Mouse (Mus musculus) layer of hippocampus, adult 2 months (tissue): Measurements from ENCODE around the gene Drd4. TPM values are rescaled to one million over a fixed set of nuclear protein-coding genes. Genes with fewer than 3 reads are reported as not detected.

Experiments
- DNase-seq, 2 experiments: peaks; one replicate each; pipeline ENCODE4 v3.0.0; 2022; ENCODE audit warnings: low spot score in 2 of 2
- H3K27ac ChIP-seq: fragments of 200-600 bp; 2 replicates; pipeline ENCODE4 v1.8.1; 2022
- H3K4me3 ChIP-seq: fragments of 200-600 bp; 2 replicates; pipeline ENCODE4 v1.8.1; 2022; ENCODE audit warnings: mild to moderate bottlenecking
- CTCF ChIP-seq: fragments of 200-600 bp; conservative IDR thresholded peaks from 2 replicates; pipeline ENCODE4 v1.8.1; 2022; ENCODE audit warnings: antibody characterized with exemption, mild to moderate bottlenecking, moderate library complexity
- total RNA-seq, 2 experiments: library from RNA; stranded (reverse); gene quantifications; 2 replicates each; pipeline ENCODE4 v1.2.3; 2021

The Drd4 gene
- total RNA-seq, 2 experiments from 2014 or later, result 0.20 to 0.23 TPM

- no peak for DNase-seq
- no peak for TF ChIP-seq CTCF
- H3K4me3 ChIP-seq, result no peak overlapping the region
- H3K27ac ChIP-seq, result no peak overlapping the region
Measured at GRCm38 (mm10) chr7:141299175-141299574, 7.4 kb downstream of the Drd4 start.

DNA sequence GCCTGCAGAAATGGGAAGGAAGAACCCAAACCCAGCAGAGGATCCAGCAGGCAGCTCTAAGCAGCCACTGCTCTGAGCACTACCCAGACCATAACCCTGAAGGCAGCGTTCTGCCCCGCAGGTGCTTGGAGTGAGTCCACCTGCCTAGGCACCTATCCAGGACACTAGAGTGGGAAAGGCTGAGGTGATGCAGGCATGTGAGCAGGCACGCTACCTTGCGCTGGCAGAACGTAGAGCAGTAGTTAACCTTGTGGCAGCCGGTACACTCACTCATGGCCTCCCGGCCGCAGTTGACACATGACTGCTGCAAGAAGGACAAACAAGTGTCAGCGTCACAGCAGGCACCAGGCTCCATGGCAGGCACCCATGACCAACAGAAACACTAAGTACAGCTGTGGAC lies 9.6 kb downstream of the Drd4 start:
- no peak overlapping the region for H3K4me3 ChIP-seq
- no peak for TF ChIP-seq CTCF
- no peak overlapping the region for H3K27ac ChIP-seq
- no peak for DNase-seq

GRCm38 (mm10) chr7:141302702-141303268 lies 11.0 kb downstream of the Drd4 start:
- Histone ChIP-seq H3K27ac (no peak overlapping the region), H3K4me3 (no peak overlapping the region)
- no peak for TF ChIP-seq CTCF
- no peak for DNase-seq

DNA sequence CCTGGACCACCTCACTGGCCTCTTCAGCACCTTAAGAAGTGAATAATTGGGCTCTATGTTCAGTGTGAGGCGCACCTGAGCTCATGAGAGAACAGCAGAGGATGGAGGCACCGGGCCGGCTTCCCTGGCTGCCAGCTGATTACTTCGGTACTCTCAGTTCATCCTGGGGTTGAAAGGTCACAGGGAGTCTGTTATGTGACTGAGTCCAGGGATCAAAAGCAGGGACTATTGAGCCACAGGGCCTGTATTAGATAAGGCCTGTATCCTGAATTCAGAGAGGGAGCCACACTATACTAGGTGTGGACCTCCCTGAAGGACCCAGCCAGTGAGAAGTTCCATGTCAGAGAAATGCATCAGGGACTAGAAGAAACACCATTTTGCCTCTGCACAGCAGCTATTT lies 12.7 kb downstream of the Drd4 start:
- H3K27ac ChIP-seq, result no peak overlapping the region
- no peak for DNase-seq
- H3K4me3 ChIP-seq, result no peak overlapping the region
- TF ChIP-seq CTCF, result no peak

DNA sequence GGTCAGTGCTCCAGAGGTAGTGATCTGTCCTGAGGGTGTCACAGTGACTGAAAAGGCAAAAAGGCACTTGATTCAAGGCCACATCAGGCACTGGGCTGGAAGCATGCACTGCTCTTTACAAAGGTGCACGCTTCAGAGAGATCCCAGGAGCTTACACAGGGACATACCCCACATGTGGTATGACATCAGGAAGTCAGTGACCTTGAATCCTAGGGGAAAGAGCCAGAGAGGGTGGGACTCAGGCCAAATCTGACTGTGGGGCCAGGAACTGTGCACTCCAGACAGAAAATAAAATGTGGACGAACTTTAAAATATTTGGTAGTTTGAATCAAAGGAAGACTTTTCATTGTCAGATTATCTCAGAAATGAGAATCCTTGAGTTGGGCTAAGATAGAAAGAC lies 22.6 kb downstream of the Drd4 start:
- H3K27ac ChIP-seq, result no peak overlapping the region
- no peak for TF ChIP-seq CTCF
- H3K4me3 ChIP-seq, result no peak overlapping the region
- no peak for DNase-seq

DNA sequence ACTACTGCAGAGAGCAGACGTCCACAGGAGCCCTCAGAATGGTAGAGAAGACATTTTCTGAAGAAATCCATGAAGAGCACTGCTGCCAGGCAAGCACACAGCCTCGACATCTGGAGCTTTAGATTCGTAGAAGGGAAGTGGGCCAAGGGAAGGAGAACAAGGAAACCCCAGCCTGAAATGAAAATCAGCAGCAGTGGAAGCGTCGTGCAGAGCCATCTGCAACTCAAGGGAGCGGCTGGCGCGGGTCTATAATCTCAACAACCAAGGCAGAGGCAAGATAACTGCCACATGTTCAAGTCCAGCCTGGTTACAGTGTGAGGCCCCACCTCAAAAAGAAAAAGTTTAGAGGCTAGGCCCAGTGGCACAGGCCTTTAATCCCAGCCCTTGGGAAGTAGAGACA lies 23.3 kb downstream of the Drd4 start:
- H3K27ac ChIP-seq, result no peak overlapping the region
- no peak for TF ChIP-seq CTCF
- DNase-seq, result peak in 1 of 2 experiments; percentile 38
- H3K4me3 ChIP-seq, result no peak overlapping the region

- peak; percentile 19 to 44 for DNase-seq
- Histone ChIP-seq H3K4me3 (no peak overlapping the region), H3K27ac (no peak overlapping the region)
- TF ChIP-seq CTCF, result peak; percentile 76
Measured at GRCm38 (mm10) chr7:141315974-141316373, 24.2 kb downstream of the Drd4 start.

- no peak overlapping the region for H3K27ac ChIP-seq
- TF ChIP-seq CTCF, result no peak
- no peak overlapping the region for H3K4me3 ChIP-seq
- DNase-seq, result no peak
Measured at GRCm38 (mm10) chr7:141317619-141318132, 25.9 kb downstream of the Drd4 start.

- TF ChIP-seq CTCF, result no peak
- Histone ChIP-seq H3K27ac (no peak overlapping the region), H3K4me3 (no peak overlapping the region)
- no peak for DNase-seq
Measured at GRCm38 (mm10) chr7:141319446-141319845, 27.6 kb downstream of the Drd4 start.

- Histone ChIP-seq H3K27ac (no peak overlapping the region), H3K4me3 (no peak overlapping the region)
- no peak for DNase-seq
- no peak for TF ChIP-seq CTCF
Measured at GRCm38 (mm10) chr7:141324686-141325085, 32.9 kb downstream of the Drd4 start.

- TF ChIP-seq CTCF, result no peak
- no peak for DNase-seq
- Histone ChIP-seq H3K27ac (peak overlapping the region; percentile 100), H3K4me3 (peak overlapping the region; percentile 87)
Measured at GRCm38 (mm10) chr7:141326546-141327446, 35.0 kb downstream of the Drd4 start.

DNA sequence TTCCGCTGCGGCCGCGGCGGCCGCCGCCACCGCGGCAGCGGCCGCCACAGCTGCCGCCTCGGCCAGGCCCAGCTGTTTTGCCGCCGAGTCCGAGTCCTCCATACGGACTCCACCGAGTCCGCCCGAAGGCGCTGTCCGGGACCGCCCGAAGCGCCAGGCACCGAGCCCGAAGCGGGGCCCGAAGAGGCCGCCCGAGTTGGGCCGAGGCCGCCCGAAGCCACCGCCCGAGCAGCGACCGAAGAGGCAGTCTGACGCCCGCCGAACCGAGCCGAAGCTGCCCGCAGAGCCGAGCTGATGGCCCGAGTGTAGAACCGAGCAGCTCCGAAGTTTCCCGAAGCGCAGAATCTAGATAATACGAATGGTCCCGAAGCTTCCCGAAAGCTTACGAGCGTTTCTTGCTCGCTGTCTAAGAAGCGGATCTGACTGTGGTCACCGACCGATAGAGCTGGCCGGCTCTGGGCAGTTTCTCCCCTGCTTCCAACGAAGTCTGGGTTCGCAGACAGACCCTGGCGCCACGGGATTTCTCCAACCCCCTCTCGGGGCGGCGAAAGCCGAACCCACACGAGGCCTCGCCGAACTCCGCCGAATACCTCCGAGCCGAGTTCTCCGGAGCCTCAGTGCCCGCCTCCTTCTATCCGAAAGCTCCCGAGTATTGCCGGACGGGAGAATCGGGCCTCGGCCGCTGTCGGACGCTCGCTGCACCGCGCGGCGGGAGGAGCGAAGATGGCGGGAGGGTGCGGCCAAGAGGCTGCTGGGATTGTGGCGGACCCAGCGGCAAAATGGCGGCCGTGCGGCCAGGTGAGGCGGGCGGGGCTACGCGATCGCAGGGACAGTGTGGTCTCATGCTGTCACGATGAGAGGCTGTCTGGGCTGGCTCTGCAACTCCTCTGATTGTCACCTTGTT lies 35.9 kb downstream of the Drd4 start, which contains the start of the genes Deaf1 and Tmem80:
Deaf1 (minus strand) TSS at position 222 of the 904 bp plus-strand sequence.
Tmem80 (plus strand) TSS at position 271 of the 904 bp plus-strand sequence.
- peak; percentile 99 to 100 for DNase-seq
- Histone ChIP-seq H3K27ac (peak within 1 kb of the TSS; percentile 100), H3K4me3 (peak within 1 kb of the TSS; percentile 87)
- no peak for TF ChIP-seq CTCF
